Mouse (Mus musculus): ENCODE measurements around the gene Yipf3. TPM values are rescaled to one million over a fixed set of nuclear protein-coding genes. Genes with fewer than 3 reads are reported as not detected.

Gene Yipf3
- polyA plus RNA-seq, 1 experiment, result 57.0 TPM

DNA sequence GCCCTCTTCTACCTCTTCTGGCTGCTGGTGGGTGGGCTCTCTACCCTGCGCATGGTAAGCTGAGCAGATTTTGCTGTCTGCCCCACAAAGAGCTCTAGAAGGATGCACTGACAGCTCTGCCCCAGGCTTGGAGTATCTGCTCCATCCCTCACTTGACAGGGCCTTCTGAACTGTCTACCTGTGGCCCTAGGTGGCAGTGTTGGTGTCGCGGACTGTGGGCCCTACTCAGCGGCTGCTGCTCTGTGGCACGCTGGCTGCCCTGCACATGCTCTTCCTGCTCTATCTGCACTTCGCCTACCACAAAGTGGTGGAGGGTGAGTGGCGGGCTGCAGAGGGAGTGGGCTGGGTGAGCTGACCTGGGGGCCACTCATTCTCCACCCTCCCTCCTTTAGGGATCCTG lies 3.3 kb downstream of the Yipf3 start:
- no peak for TF ChIP-seq POLR2A (IDR thresholded peaks at IDR 0.05; ENCODE audit: insufficient read depth, low read length)
- no peak for TF ChIP-seq EP300 (IDR thresholded peaks at IDR 0.05; ENCODE audit: insufficient read depth, low read depth, low read length)
- peak; percentile 59 for TF ChIP-seq CTCF (IDR thresholded peaks at IDR 0.05; ENCODE audit: low read depth, low read length)
- Histone ChIP-seq H3K27ac (ENCODE audit: insufficient read depth, low read length) (no peak overlapping the region), H3K4me3 (ENCODE audit: low read depth, low read length) (no peak overlapping the region), H3K36me3 (ENCODE audit: control insufficient read depth, insufficient read depth, low read length, poor library complexity, severe bottlenecking) (peaks cover 10% of the 10 kb centered on the region; the same call in 1 of the 2 replicates), H3K9me3 (replicated peaks; ENCODE audit: control insufficient read depth, insufficient read depth, low read length, poor library complexity, severe bottlenecking) (no peaks in the 10 kb centered on the region), H3K9ac (ENCODE audit: low read depth, poor library complexity, severe bottlenecking) (no peak overlapping the region), H3K4me1 (ENCODE audit: control insufficient read depth, insufficient read depth, low read length) (no peaks in the 10 kb centered on the region), H3K27me3 (ENCODE audit: control insufficient read depth, insufficient read depth, low read length, poor library complexity, severe bottlenecking) (no peaks in the 10 kb centered on the region)

DNA sequence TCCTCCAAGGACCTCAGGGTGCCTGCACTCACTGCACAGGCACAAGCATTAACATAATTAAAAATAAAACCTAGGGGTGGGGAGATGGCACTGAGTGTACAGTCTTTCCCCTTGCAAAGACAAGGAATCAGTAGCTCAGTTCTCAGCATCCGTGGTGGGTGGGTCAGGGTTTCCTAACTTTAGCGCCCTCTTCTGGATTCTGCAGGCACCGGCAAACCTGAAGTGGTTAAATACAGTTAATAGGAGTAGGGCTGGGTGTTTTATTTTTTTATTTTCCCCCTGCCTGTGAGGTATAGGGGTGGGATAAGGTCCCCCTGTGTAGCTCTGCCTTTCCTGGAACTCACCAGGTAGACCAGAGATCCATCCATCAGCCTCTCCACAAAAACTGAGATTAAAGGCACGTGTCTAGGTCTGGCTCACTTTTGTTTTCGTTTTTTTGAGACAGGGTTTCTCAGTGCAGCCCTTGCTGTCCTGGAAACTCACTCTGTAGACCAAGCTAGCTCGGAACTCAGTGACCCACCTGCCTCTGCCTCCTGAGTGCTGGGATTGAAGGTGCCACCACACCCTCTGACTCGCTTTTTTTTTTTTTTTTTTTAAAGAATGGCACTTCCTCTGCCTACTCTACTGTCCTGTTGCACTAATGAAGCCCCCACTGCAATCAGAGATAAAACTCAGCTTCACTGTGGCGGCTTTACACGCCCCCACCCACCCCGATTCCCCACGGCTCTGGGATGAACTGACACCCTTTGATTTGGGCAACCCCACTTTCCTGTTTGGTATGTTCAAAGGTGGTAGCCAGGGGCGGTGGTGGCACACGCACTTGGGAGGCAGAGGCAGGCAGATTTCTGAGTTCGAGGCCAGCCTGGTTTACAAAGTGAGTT lies 4.9 kb downstream of the Yipf3 start:
- Histone ChIP-seq H3K27me3 (ENCODE audit: control insufficient read depth, insufficient read depth, low read length, poor library complexity, severe bottlenecking) (no peaks in the 10 kb centered on the region), H3K36me3 (ENCODE audit: control insufficient read depth, insufficient read depth, low read length, poor library complexity, severe bottlenecking) (peaks cover 8% of the 10 kb centered on the region), H3K9me3 (replicated peaks; ENCODE audit: control insufficient read depth, insufficient read depth, low read length, poor library complexity, severe bottlenecking) (no peaks in the 10 kb centered on the region), H3K27ac (ENCODE audit: insufficient read depth, low read length) (no peak overlapping the region), H3K4me3 (ENCODE audit: low read depth, low read length) (peak overlapping the region; percentile 91), H3K4me1 (ENCODE audit: control insufficient read depth, insufficient read depth, low read length) (no peaks in the 10 kb centered on the region), H3K9ac (ENCODE audit: low read depth, poor library complexity, severe bottlenecking) (peak overlapping the region; percentile 59)
- TF ChIP-seq CTCF (IDR thresholded peaks at IDR 0.05; ENCODE audit: low read depth, low read length) (peak; percentile 51), POLR2A (IDR thresholded peaks at IDR 0.05; ENCODE audit: insufficient read depth, low read length) (no peak)

DNA sequence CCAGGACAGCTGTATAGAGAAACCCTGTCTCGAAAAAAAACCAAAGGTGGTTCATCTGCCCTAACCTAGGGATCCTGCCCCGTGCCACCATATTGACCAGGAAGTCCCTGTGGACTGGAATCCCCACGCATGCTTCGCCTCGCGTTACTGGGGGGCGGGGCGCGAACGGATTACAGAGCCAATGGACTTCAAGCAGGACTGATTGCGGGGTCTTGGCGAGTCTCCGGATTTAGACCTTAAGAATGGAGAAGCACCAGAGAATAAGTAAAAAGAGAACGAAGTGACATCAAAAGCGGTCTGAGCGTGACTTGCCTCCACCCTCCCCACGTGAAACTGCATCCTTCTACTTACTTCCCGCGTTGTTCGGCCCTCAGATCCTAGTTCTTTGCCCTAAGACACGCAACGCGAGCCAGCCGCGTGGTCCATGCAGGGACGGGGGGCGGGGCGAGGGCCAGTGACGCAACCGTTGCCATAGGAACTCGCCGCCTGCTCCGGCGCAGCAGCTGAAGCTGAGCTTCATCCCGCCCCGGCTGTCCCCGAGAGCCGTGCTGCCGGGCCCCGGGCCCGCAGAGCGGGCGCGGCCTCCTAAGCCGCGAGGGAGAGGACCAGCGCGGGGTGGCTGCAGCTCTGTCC lies 5.7 kb downstream of the Yipf3 start, which contains the start of gene Lrrc73:
Gene Lrrc73 (plus strand): TSS at position 80 of the 633 bp plus-strand sequence.
- Histone ChIP-seq H3K27me3 (ENCODE audit: control insufficient read depth, insufficient read depth, low read length, poor library complexity, severe bottlenecking) (no peaks in the 10 kb centered on the region), H3K9ac (ENCODE audit: low read depth, poor library complexity, severe bottlenecking) (peak within 1 kb of the TSS; percentile 59), H3K4me3 (ENCODE audit: low read depth, low read length) (peak within 1 kb of the TSS; percentile 91), H3K36me3 (ENCODE audit: control insufficient read depth, insufficient read depth, low read length, poor library complexity, severe bottlenecking) (peaks cover 8% of the 10 kb centered on the region), H3K27ac (ENCODE audit: insufficient read depth, low read length) (no peak within 1 kb of the TSS), H3K9me3 (replicated peaks; ENCODE audit: control insufficient read depth, insufficient read depth, low read length, poor library complexity, severe bottlenecking) (no peaks in the 10 kb centered on the region), H3K4me1 (ENCODE audit: control insufficient read depth, insufficient read depth, low read length) (no peaks in the 10 kb centered on the region)
- TF ChIP-seq CTCF (IDR thresholded peaks at IDR 0.05; ENCODE audit: low read depth, low read length) (no peak), EP300 (IDR thresholded peaks at IDR 0.05; ENCODE audit: insufficient read depth, low read depth, low read length) (no peak), POLR2A (IDR thresholded peaks at IDR 0.05; ENCODE audit: insufficient read depth, low read length) (no peak)

DNA sequence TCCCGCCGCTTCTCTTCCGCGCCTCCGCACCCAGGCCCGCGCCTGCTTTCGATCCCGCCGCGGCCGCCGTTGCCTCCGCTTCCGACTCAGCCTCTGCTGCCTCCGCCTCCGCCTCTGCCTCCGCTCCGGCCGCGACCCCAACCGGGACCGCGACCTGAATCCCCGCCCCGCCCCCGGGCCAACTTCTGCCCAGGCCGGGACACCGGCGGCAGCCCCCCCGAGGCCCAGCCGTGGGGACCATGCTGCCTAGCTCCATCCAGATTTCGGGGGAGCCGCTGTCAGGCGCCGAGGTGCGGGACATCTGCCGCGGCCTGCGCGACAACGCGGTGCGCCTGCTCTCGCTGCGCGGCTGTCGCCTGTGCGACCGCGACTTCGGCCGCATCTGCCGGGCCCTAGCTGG lies 6.2 kb downstream of the Yipf3 start:
- peaks cover 12% of the 10 kb centered on the region for H3K36me3 ChIP-seq (ENCODE audit: control insufficient read depth, insufficient read depth, low read length, poor library complexity, severe bottlenecking)
- peak overlapping the region; percentile 59 for H3K9ac ChIP-seq (ENCODE audit: low read depth, poor library complexity, severe bottlenecking)
- TF ChIP-seq POLR2A (IDR thresholded peaks at IDR 0.05; ENCODE audit: insufficient read depth, low read length), result no peak
- TF ChIP-seq CTCF (IDR thresholded peaks at IDR 0.05; ENCODE audit: low read depth, low read length), result no peak
- TF ChIP-seq EP300 (IDR thresholded peaks at IDR 0.05; ENCODE audit: insufficient read depth, low read depth, low read length), result no peak
- H3K27me3 ChIP-seq (ENCODE audit: control insufficient read depth, insufficient read depth, low read length, poor library complexity, severe bottlenecking), result no peaks in the 10 kb centered on the region
- H3K4me1 ChIP-seq (ENCODE audit: control insufficient read depth, insufficient read depth, low read length), result no peaks in the 10 kb centered on the region
- no peaks in the 10 kb centered on the region for H3K9me3 ChIP-seq (replicated peaks; ENCODE audit: control insufficient read depth, insufficient read depth, low read length, poor library complexity, severe bottlenecking)
- no peak overlapping the region for H3K27ac ChIP-seq (ENCODE audit: insufficient read depth, low read length)
- H3K4me3 ChIP-seq (ENCODE audit: low read depth, low read length), result peak overlapping the region; percentile 55

DNA sequence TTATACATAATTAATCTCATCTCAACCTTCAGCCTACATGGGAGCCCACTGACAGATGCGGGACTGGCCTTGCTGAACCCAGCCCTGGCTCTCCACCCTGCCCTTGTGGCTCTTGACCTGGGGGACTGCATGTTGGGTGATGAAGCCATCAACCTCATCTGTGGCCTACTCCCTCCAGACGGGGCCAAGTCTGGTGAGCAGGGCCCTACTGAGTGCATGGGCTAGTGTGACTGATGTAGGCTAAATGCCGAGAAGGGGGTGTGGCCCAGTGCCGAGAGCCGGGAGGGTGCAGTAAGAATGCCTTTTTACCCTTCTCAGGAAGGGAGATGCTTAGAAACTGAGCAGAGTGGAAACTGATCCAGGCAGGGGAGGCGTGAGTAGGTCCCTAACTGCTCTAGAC lies 7.3 kb downstream of the Yipf3 start:
- Histone ChIP-seq H3K9ac (ENCODE audit: low read depth, poor library complexity, severe bottlenecking) (no peak overlapping the region), H3K4me1 (ENCODE audit: control insufficient read depth, insufficient read depth, low read length) (no peaks in the 10 kb centered on the region), H3K36me3 (ENCODE audit: control insufficient read depth, insufficient read depth, low read length, poor library complexity, severe bottlenecking) (peaks cover 16% of the 10 kb centered on the region), H3K27me3 (ENCODE audit: control insufficient read depth, insufficient read depth, low read length, poor library complexity, severe bottlenecking) (no peaks in the 10 kb centered on the region), H3K4me3 (ENCODE audit: low read depth, low read length) (no peak overlapping the region), H3K9me3 (replicated peaks; ENCODE audit: control insufficient read depth, insufficient read depth, low read length, poor library complexity, severe bottlenecking) (no peaks in the 10 kb centered on the region), H3K27ac (ENCODE audit: insufficient read depth, low read length) (no peak overlapping the region)
- no peak for TF ChIP-seq POLR2A (IDR thresholded peaks at IDR 0.05; ENCODE audit: insufficient read depth, low read length)
- TF ChIP-seq EP300 (IDR thresholded peaks at IDR 0.05; ENCODE audit: insufficient read depth, low read depth, low read length), result no peak
- TF ChIP-seq CTCF (IDR thresholded peaks at IDR 0.05; ENCODE audit: low read depth, low read length), result no peak
